Mouse (Mus musculus) heart, adult 2 months (tissue): ENCODE data around the gene Smco3. TPM values are rescaled to one million over a fixed set of nuclear protein-coding genes. Genes with fewer than 3 reads are reported as not detected.

ENCODE experiments used
- DNase-seq, 2 experiments: peaks; one replicate each; pipeline ENCODE4 v3.0.0; 2021
- H3K27ac ChIP-seq: fragments of 200-600 bp; 2 replicates; pipeline ENCODE4 v1.8.1; 2022
- H3K27me3 ChIP-seq: fragments of 200-500 bp; 2 replicates; pipeline ENCODE4 v1.6.1; 2012; ENCODE audit warnings: mild to moderate bottlenecking, low read length, inconsistent platforms, mixed read lengths; ENCODE audit not compliant: control insufficient read depth, insufficient read depth
- H3K36me3 ChIP-seq: fragments of 200-500 bp; 2 replicates; pipeline ENCODE4 v1.6.1; 2012; ENCODE audit warnings: low read length, inconsistent platforms; ENCODE audit not compliant: control insufficient read depth, insufficient read depth
- H3K4me1 ChIP-seq: fragments of 200-500 bp; 2 replicates; pipeline ENCODE4 v1.6.1; 2011; ENCODE audit warnings: low read length; ENCODE audit not compliant: control insufficient read depth, insufficient read depth
- H3K4me3 ChIP-seq: fragments of 200-600 bp; 2 replicates; pipeline ENCODE4 v1.8.1; 2022
- H3K79me2 ChIP-seq: fragments of 200-500 bp; replicated peaks from 2 replicates; pipeline ENCODE4 v1.6.1; 2012; ENCODE audit warnings: mild to moderate bottlenecking, inconsistent platforms, low read length, moderate library complexity, mixed read lengths; ENCODE audit not compliant: control insufficient read depth, insufficient read depth
- H3K9ac ChIP-seq: fragments of 200-500 bp; 2 replicates; pipeline ENCODE4 v1.6.1; 2012; ENCODE audit warnings: low read depth, mild to moderate bottlenecking, control low read depth, inconsistent platforms, low read length, mixed read lengths
- CTCF ChIP-seq: fragments of 200-600 bp; IDR thresholded peaks from 2 replicates; pipeline ENCODE4 v1.8.1; 2022; ENCODE audit warnings: antibody characterized with exemption, mild to moderate bottlenecking, moderate library complexity
- EP300 ChIP-seq: fragments of 200-500 bp; IDR thresholded peaks from 2 replicates; pipeline ENCODE4 v1.6.1; 2011; ENCODE audit warnings: low read depth, low read length, control low read depth; ENCODE audit not compliant: insufficient read depth
- POLR2A ChIP-seq: fragments of 200-500 bp; IDR thresholded peaks from 2 replicates; pipeline ENCODE4 v1.6.1; 2011; ENCODE audit warnings: mild to moderate bottlenecking, low read depth, low read length, control low read depth; ENCODE audit not compliant: insufficient read depth
- WGBS: fragments of 180-500 bp; shearing (Covaris S2); methylation state at CpG from one replicate; pipeline ENCODE4 v1.1.7; 2018; 5-methylcytosine and 5-hydroxymethylcytosine counted together
- intact Hi-C: fragments of 180-260 bp; cut with DNase I; formaldehyde crosslinking; loops from one replicate; pipeline ENCODE4 v1.15.1; 2025
- microRNA-seq, 2 experiments: library from miRNA; unstranded; fragments of <30 nt; microRNA quantifications; one replicate each; pipeline ENCODE4 v1.2.0; 2021
- polyA plus RNA-seq: library from polyadenylated mRNA; depleted of rRNA; stranded (reverse); fragments of >200 nt; gene quantifications from 2 replicates; pipeline ENCODE4 v1.2.3, GENCODE M21; 2012; rRNA removed
- total RNA-seq, 2 experiments: library from RNA; stranded (reverse); gene quantifications; 2 replicates each; pipeline ENCODE4 v1.2.3; 2021

The Smco3 gene
- total and polyA plus RNA-seq, 3 experiments, result 0.04 TPM; not detected in 2

DNA sequence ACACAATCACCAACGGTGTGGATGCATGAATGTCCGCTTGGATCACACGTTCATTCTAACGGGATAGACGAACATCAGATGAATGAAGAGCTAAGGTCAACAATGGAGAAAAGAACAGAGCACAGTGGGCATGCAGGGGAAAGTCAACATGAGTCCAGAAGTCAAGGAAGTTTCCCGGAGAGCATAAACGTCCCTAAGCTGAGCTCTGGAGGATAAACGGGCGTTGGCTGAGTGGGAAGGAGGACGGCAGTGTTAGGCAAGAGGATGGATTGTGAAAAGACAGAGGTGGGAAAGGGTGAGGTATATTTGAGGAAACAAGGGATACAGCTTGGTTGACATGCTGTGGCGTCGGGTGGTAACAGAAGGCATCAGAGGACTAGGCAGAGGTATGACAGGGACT lies 53.1 kb downstream of the Smco3 start:
- H3K27me3 ChIP-seq, result no peaks in the 10 kb centered on the region
- DNase-seq, result no peak
- no peaks in the 10 kb centered on the region for H3K79me2 ChIP-seq
- H3K27ac ChIP-seq, result no peak overlapping the region
- no peak overlapping the region for H3K9ac ChIP-seq
- no peaks in the 10 kb centered on the region for H3K36me3 ChIP-seq
- H3K4me3 ChIP-seq, result no peak overlapping the region
- intact Hi-C loops, result no loop called here
- H3K4me1 ChIP-seq, result no peaks in the 10 kb centered on the region
- WGBS, result 84% methylated on average over 12 of the region's 12 CpGs
- TF ChIP-seq POLR2A (no peak), EP300 (no peak), CTCF (no peak)

DNA sequence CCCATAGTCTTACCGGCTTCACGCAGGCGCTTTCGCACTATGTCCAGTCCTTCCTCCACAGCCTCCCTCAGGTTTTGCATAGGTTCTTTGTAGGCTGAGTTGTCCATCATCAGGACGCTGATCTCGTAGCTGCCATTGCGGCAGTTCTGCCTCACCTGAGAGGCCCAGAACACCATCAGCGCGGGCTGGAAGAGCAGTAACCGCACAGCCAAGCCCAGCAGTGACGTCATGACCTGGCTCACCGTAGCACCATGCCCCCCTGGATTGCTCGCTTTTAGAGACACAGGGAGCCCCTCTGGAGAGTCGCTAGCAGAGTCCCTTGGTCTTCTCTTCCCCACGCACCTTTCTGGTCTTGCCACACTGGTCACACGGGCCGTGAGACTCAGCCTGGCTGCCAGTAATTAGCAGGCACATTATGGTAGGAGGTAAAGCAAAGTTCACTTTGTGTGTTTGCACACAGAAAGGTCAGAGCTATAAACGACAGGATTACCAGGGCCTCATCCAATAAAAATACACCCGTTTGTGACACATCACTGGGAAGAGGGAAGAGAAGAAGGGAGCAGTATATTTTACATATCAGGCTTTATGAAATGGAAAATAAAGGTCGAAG lies 53.8 kb downstream of the Smco3 start, which contains the start of gene Gucy2c:
Gene Gucy2c (minus strand): TSS at position 389 of the 610 bp plus-strand sequence.
- no peak for TF ChIP-seq CTCF
- DNase-seq, result no peak
- 78% methylated on average over 20 of the region's 20 CpGs for WGBS
- Histone ChIP-seq H3K27ac (no peak within 1 kb of the TSS), H3K4me1 (no peaks in the 10 kb centered on the region), H3K4me3 (no peak within 1 kb of the TSS), H3K36me3 (no peaks in the 10 kb centered on the region), H3K79me2 (no peaks in the 10 kb centered on the region), H3K9ac (no peak within 1 kb of the TSS), H3K27me3 (no peaks in the 10 kb centered on the region)
- intact Hi-C loops, result no loop called here

Small RNA genes lying within 50 kb of the gene (microRNA-seq; reads per million reads assigned to microRNA genes)
- gene Gm44364, result 0 reads per million in 2 experiments

Other genes with a start within 250 kb of the Smco3 start
- gene Plbd1, start 173.5 kb downstream of the Smco3 start, total RNA-seq, result 10 to 100 TPM; 48.8 to 53.5 TPM
- 28.4 and 50.7 TPM in 2 replicates for gene Plbd1, start 173.5 kb downstream of the Smco3 start, polyA plus RNA-seq
- gene Gucy2c, start 53.7 kb downstream of the Smco3 start, total RNA-seq, result not detected
- not detected in 2 replicates for gene Gucy2c, start 53.7 kb downstream of the Smco3 start, polyA plus RNA-seq
- 1 to 10 TPM; 5.9 to 6.5 TPM for gene Hist4h4, start 31.0 kb downstream of the Smco3 start, total RNA-seq
- 0.16 and 0.56 TPM in 2 replicates for gene Hist4h4, start 31.0 kb downstream of the Smco3 start, polyA plus RNA-seq
- 10 to 100 TPM; 29.4 to 30.1 TPM for gene H2afj, start 27.2 kb downstream of the Smco3 start, total RNA-seq
- 24.6 and 49.4 TPM in 2 replicates for gene H2afj, start 27.2 kb downstream of the Smco3 start, polyA plus RNA-seq
- gene BC049715, start 7.8 kb downstream of the Smco3 start, total RNA-seq, result 1 to 10 TPM in 1 of 2 experiments, under 1 TPM in 1; 0.44 to 1.8 TPM
- 0.59 and 0.61 TPM in 2 replicates for gene BC049715, start 7.8 kb downstream of the Smco3 start, polyA plus RNA-seq
- gene Wbp11, start 7.2 kb downstream of the Smco3 start, total RNA-seq, result 10 to 100 TPM; 67.6 to 68.1 TPM
- 28.7 and 28.9 TPM in 2 replicates for gene Wbp11, start 7.2 kb downstream of the Smco3 start, polyA plus RNA-seq
- 10 to 100 TPM; 16.3 to 19.6 TPM for gene Art4, start 22.3 kb upstream of the Smco3 start, total RNA-seq
- 12.8 and 19.9 TPM in 2 replicates for gene Art4, start 22.3 kb upstream of the Smco3 start, polyA plus RNA-seq
- 100 to 1,000 TPM; 409 to 433 TPM for gene Mgp, start 40.4 kb upstream of the Smco3 start, total RNA-seq
- 1,071 and 1,296 TPM in 2 replicates for gene Mgp, start 40.4 kb upstream of the Smco3 start, polyA plus RNA-seq
- not detected for gene Erp27, start 86.7 kb upstream of the Smco3 start, total RNA-seq
- 0.29 and 0.51 TPM in 2 replicates for gene Erp27, start 86.7 kb upstream of the Smco3 start, polyA plus RNA-seq
- under 1 TPM in 1 of 2 experiments, not detected in 1; 0.30 TPM for gene Pde6h, start 88.4 kb upstream of the Smco3 start, total RNA-seq
- 0.04 and 0.26 TPM in 2 replicates for gene Pde6h, start 88.4 kb upstream of the Smco3 start, polyA plus RNA-seq
- gene Arhgdib, start 106.4 kb upstream of the Smco3 start, total RNA-seq, result 10 to 100 TPM; 24.0 to 30.4 TPM
- 41.7 and 57.6 TPM in 2 replicates for gene Arhgdib, start 106.4 kb upstream of the Smco3 start, polyA plus RNA-seq